Mouse (Mus musculus): ENCODE data around the gene Hagh.
A peak's percentile ranks its signal among the peaks of the same experiment; 100 is the strongest.

Hagh gene

DNA sequence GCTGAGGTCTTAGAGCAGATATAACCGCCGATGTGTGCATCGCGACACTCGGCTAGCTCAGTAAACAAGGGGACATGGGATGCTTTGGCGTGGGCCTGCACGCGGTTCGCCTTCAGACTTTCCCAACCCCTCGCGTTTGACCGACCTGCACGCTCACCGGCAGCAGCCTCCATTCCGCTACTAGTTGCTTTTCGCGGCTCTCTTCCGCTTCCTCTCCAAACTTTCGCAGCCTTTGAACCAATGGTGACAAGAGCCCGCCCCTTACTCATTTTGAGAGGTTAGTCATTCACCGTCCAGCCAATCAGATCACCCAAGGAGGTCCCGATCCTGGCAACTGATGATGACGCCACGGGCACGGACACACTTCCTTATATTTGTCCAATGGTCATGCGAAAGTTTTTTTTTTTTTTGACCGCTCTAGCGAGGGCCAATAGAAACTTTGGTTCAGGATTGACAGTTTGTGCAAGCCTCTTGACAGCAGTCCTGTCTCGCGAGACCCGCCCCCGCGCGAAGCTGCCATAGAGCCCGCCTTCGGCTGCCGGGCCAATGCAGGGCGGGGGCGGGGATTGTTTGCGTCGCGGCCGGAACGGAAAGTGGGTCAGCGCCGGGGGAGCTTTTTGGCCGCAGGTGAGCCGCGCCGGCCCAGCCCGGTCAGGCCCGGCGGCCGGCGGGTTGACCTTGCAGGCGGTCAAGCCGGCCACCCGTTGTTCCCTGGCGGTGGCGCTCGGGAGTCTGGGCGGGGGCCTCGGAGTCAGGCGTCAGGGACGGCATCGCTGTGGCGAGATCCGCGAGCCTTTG is 46.4 kb downstream of the Hagh start, which contains the start of the genes Nubp2 and Spsb3:
Gene Nubp2, minus strand, starts transcription at position 216 of the 798 bp plus-strand sequence.
Gene Spsb3, plus strand, starts transcription at position 510 of the 798 bp plus-strand sequence.
- DNase-seq (ENCODE audit: low spot score in 2 of 2) = peak; percentile 83 to 98

DNA sequence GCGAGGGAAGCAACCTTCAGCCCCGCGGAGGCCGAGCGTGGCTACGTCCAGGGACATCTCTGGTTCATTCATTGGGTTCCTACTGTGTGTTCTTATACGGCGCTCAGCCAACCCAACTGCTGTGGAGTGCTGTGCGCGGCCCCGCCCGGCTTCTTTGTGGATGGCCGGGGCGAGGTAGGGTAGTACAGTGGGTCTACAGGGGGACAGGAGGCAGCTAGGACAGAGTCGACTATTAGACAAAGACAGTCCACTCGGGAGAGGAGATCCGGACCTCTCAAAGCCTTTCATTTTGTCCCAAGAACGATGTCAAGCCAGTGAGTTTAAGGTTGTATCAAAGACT is 47.0 kb downstream of the Hagh start:
- no peak for DNase-seq (ENCODE audit: low spot score in 2 of 2)

DNA sequence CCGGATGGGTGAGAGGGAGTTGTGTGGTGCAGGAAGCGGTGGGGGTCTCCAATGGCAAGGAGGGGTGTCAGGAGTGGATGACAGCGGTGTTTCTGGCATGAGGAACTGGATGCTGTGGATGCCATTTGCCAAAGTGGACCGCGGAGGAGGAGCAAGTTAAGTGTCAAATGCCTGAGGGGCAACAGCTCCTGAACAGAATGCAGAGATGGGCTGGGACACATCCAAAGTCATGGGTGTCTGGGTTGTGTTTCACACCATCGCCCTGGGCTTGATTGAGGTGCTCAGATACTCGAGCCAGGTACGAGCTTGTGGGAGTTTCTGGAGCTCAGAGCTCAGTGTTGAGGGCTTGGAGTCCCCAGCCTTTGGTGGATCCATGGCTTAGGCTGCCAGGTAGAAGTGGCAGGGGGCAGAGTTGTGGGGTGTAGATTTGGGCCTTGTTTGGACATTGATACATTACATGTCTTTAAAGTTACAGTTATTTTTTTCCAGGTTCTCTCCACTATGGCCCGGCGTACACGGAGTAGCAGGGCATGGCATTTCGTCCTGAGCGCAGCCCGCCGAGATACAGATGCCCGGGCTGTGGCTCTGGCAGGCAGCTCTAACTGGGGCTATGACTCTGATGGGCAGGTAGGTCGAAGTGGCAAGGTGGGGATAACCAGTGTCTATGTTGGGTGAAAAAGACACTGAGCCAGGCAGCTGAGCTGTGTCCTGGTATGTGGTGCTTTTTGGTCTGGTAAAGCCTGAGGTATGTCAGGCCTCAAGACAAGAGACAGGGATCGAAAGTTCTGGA is 47.5 kb downstream of the Hagh start:
- no peak for DNase-seq (ENCODE audit: low spot score in 2 of 2)

DNA sequence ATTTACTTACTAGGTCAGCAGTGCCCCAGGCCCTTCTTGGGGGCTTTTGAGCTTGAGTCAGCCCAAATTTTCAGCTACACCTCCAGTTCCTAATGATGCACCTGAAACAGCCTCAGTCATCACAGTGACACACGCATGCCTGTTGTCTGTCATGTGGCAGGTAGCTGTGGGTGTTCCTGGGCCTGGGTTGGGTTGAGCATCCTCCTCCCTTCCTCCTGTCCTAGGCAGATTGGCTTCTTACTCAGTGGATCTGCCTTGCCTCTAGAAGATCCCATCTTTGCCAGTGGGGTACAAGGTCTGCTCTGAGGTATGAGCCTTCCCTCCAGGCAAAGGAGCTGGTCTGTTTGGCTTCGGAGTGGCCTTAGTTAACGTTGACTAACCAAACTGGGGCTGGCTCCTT is 48.9 kb downstream of the Hagh start:
- no peak for DNase-seq (ENCODE audit: low spot score in 2 of 2)

DNA sequence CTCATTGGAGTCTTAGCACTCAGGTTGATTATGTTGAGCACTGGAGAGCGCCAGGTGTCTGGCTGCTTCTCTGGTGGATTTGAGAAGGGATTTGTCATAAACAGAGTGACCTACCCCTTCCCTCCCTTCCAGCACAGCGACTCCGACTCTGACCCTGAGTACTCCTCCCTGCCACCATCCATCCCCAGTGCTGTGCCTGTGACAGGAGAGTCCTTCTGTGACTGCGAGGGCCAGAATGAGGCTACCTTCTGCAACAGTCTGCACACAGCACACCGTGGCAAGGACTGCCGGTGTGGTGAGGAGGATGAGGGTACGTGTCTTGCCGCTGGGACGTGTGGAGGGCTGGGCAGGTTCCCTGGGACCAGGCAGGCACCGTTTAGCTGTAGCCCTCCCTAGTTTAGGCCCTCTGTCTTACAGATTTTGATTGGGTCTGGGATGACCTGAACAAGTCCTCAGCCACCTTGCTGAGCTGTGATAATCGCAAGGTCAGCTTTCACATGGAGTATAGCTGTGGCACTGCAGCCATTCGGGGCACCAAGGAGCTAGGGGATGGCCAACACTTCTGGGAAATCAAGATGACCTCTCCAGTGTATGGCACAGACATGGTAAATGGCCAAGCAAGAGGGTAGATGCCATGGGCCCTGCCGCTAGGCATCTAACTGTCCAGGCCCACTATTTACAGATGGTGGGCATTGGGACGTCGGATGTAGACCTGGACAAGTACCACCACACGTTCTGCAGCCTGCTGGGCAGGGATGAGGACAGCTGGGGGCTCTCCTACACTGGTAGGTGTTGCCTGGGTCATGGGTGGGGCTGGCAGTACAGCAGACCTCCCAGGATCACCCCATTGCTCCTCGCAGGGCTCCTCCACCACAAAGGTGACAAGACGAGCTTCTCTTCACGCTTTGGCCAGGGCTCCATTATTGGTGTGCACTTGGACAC is 50.5 kb downstream of the Hagh start:
- DNase-seq (ENCODE audit: low spot score in 2 of 2) = no peak

DNA sequence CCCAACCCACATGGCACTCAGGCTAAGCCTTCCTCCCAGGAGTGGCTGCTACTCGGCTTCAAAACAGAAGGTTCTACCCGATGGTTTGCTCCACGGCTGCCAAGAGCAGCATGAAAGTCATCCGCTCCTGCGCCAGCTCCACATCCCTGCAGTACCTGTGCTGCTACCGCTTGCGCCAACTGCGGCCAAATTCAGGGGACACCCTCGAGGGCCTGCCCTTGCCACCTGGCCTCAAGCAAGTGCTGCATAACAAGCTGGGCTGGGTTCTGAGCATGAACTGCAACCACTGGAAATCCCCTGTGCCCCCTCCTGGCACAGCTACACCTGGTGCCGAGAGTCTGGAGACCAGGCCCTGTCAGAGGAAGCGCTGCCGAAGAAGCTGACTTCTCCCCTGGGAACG is 51.4 kb downstream of the Hagh start:
- DNase-seq (ENCODE audit: low spot score in 2 of 2) = no peak

DNA sequence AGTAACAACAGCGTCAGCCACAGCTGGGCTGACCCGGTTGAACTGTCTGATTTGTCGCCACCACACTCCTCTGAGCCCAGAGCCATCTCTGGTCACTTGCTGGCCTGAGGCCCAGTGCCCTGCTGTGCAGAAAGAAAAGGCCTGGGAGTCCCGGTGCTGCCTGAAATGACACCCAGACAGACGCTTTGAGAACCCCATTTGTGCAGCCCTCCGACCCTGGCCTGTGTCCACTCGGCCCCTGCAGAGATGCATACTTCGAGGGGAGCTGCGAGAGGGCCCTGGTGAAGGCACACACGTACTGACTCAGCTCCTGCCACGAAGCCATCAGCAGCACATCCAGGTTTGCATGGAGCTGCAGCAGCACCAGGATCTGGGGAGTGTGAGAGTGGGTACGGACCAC is 52.8 kb downstream of the Hagh start:
- no peak for DNase-seq (ENCODE audit: low spot score in 2 of 2)

DNA sequence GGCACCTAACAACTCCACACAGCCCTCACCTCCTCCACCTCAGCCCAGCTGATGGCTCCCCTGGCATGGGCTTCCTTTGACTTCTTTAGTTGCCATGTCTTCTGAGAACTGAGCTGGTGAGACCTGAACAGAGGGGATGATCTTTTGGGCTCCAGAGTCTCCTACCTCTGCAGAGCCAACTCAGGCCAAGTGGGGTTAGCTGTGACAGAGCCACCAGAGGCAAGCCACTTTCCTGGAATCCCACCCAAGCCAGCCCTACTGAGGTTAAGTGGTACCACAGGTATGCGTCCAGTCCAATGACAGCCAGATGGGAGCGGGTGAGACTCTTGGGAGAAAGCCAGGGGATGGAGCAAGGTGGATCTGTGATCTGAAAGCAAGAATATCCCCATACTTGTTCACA is 53.3 kb downstream of the Hagh start:
- no peak for DNase-seq (ENCODE audit: low spot score in 2 of 2)

DNA sequence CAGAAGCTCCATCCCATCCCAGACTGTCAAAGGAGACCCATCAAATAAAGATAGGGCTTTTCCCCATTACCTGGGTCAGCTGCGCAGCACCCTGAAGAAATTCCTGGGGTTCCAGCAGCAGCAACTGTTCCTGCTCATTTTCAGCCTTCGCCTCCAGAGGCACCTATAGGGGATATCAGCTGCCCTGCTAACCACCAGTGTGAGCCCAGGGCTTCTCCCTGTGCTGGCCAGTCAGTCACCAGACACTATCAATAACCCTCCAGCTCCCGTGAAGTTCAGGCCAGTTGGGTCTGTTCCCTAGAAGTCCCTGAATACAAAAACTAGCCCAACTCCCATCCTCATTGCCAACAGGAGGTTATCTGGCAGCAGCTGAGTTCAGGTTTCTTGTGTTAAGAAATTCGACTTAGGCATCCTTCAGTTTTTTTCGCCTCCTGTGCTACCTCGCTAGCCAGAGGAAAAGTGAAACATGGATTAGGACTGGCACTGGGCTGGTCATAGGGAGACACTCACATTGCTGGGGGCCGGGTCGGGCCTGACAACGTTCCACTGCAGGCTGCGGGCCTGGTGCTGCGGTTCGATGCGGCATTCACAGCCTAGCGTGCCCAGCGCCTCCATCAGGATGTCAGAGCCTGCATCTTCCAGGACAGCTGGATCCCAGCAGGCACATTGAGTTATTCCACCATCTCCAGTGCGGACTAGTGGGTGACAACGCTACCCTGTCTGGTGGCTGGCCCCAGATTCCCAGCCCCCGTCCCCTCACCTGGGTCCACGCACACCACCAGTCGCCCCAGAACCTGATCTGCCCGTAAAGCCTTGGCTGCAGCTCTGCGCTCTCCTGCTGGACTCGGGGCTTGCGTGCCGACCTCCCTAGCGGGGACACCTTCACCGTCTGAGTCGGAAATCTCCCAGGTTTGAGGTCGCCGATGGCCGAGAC is 54.4 kb downstream of the Hagh start:
- no peak for DNase-seq (ENCODE audit: low spot score in 2 of 2)

DNA sequence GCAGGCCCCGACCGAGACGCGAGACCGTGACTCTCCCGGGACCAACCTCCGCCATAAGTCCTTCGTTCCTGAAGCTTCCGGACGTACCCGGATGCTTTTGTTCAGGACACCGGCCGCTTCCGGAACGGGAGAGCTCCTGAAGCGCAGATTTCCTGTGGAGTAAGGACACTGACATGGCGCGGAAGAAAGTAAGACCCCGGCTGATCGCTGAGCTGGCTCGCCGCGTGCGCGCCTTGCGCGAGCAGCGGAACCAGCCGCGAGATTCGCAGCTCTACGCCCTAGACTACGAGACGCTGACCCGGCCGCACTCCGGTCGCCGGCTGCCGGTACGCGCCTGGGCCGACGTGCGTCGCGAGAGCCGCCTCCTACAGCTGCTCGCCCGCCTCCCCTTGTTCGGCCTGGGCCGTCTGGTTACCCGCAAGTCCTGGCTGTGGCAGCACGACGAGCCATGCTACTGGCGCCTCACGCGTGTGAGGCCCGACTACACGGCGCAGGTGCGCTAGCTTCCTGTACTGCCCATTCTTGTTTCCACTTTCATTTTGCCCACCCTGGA is 55.1 kb downstream of the Hagh start, which contains the start of the genes Eme2 and Mrps34:
Gene Eme2, minus strand, starts transcription at position 93 of the 553 bp plus-strand sequence.
Gene Mrps34, plus strand, starts transcription at position 122 of the 553 bp plus-strand sequence.
- DNase-seq (ENCODE audit: low spot score in 2 of 2) = peak; percentile 74 to 81

DNA sequence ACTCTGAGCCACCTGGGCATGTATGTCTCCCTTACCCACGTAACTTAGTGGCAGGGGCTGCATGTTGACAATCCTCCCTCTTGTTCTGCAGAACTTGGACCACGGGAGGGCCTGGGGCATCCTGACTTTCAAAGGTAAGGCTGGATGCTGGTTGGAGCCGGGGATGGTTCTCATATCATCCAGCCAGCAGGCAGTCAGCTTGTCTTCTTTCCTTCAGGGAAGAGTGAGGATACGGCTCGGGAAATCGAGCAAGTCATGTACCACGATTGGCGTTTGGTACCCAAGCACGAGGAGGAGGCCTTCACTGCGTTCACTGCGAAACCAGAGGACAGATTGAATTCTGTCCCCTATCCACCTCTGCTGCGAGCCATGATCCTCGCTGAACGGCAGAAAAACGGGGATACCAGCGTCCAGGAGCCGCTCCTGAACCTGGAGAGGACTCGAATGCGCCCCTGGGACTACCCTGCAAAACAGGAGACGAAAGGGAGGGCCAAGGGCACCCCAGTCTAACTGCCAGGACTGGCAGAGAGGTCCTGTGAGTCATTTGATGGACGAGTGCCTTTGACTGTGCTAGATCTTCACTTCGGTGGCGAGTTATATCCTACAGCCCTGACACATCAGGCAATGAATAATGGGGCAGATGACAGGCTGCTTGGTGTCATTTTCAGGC is 55.8 kb downstream of the Hagh start:
- no peak for DNase-seq (ENCODE audit: low spot score in 2 of 2)

DNA sequence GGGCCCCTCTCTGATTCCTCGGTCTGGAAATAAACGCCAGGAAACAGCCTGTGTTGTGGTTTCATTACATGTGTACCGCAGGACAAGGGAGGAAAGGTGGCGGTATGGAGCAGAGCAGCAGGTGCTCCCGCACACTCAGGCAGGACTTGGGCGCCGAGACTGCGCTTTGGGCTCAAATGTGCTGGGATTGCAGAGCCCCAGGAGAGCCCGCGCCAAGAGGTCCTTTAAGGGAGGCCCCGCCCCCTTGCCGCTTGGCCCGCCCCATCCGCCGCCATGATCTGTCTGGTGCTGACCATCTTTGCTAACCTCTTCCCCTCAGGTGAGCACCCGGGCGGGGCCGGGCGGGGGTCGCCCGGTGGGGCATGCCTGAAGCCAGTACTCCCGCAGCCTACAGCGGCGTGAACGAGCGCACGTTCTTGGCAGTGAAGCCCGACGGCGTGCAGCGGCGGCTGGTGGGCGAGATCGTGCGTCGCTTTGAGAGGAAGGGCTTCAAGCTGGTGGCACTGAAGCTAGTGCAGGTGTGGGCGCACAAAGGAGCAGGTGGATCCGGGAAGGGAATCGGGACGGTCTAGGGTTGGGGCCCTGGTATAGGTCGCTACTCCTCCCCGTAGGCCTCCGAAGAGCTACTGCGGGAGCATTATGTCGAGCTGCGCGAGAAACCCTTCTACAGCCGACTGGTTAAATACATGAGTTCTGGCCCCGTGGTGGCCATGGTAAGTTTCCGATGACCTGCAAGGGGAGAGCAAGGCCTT is 56.5 kb downstream of the Hagh start, which contains the start of gene Nme3:
Gene Nme3, plus strand, starts transcription at position 260 of the 752 bp plus-strand sequence.
- DNase-seq (ENCODE audit: low spot score in 2 of 2) = peak; percentile 59 to 73

DNA sequence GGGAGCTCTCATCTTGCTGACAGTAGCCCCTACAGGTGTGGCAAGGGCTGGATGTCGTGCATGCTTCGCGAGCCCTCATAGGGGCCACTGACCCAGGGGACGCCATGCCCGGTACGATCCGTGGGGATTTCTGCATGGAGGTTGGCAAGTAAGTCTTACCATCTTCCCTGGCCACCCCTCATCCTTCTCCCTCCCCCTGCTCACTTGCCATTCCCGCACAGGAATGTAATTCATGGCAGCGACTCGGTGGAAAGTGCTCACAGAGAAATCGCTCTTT is 57.0 kb downstream of the Hagh start:
- DNase-seq (ENCODE audit: low spot score in 2 of 2) = no peak

DNA sequence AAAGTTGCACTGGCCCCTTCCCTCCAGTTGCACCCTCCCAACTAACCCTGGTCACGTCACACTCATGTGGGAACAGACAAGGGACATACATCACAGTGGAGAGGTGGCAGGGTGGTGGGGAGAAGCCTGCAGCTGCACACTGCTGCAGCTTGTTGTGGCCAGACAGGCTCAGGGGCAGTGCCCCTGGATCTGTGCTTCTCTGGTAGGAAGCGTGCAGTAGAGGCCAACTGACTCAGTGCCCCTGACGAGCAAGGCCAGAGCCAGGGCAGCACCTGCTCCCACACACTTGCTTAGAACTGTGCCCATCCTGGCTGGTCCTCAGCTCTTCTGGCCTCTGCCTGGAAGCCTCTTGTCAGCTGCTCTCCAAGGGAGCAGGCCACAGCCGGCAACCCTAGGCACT is 57.7 kb downstream of the Hagh start:
- no peak for DNase-seq (ENCODE audit: low spot score in 2 of 2)

DNA sequence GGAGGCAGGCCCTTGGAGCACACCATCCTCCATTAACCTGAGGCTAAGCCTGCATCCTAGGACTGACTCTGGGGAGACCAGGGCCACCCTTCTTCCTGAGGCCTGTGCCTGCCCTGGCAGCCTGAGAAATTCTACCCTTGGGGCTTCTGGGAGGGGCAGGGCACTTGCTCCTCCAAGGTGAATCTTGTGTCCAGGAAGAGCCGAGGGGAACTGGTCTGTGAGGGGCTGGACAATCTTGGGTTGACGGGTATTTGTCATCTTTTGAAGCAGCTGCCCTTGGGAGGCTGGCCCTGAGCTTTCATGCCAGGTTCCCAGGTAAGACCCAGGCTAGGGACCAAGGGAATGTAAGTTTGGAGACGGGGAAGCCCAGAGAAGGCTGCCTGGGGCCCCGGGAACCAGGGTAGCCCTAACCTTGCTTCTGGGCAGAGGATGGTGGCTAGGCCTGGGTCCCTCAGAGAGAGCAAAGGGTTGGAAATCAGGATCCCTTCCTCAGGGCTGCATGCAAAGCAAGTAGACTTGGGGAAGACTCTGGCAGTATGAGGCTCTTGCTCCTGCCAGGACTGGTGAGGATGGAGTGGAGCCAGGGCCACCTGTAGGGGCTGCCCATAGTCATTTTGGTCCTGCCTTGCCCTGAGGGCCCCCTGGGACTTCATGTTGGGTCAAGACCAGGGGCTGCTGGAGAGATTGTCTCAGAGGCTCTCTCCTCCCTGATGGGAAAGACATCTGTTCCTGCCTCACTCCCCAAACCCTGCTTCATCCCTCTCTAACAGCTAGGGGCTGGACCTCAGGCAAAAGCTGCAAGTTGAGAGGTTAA is 58.3 kb downstream of the Hagh start:
- DNase-seq (ENCODE audit: low spot score in 2 of 2) = no peak

DNA sequence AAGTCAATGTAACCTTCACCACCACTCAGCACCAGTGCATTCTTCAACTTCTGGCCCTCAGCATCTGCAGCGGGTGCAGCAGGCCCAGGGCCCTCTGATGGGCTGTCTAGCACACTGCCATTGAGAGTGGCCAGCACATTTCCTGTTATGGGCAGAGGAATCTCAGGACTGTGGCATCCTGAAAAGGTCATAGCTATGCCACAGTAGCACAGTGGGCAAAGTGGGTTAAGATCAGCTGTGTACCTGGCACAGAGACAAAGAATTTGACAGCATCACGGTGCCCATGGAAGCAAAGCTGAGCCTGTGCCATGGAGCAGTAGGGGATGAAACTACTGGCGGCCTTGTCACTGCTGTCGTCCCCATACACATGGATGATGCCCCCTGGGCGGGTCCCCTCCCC is 59.2 kb downstream of the Hagh start:
- DNase-seq (ENCODE audit: low spot score in 2 of 2) = no peak

DNA sequence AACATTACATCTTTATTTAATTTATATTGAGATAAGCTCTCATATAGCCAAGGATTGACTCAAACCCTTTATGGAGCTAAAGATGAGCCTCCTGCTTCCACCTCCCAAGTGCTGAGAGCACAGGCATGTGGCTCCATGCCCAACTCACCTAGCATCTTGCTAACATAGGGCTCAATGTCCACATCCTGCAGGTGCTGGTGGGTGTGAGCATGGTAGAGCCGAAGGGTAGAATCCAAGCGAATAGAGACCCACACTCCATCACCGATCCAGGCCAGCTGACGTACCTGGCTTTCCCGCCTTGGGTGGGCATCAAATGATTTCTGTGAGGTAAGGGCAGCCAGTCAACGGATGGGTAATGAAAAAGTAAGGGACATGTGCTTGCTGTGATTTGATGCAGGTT is 60.1 kb downstream of the Hagh start:
- DNase-seq (ENCODE audit: low spot score in 2 of 2) = no peak

DNA sequence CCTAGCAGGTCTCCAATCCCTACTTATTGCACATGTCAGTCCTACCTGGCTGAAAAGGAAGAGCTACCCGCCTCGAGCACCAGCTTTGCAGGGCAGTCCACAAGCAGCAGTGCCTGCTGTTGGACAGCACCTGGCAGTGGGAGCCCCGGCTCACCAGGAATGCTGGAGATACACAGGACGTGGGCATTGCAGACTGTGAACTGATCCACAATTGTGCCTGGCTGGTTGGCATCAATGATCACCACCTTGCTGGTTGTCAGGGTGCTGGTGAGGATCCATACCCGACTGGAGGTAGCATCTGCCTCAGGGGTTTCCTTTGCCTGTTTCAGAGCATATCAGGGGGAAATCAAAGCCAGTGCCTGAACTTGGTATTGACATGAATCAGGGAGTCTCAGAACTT is 62.2 kb downstream of the Hagh start:
- no peak for DNase-seq (ENCODE audit: low spot score in 2 of 2)

Data from urinary bladder, adult 18-20 months (tissue).